Mouse (Mus musculus) liver, embryonic 11.5 days (tissue): ENCODE results near the gene Pbp2. TPM values are rescaled to one million over a fixed set of nuclear protein-coding genes. Genes with fewer than 3 reads are reported as not detected.

Source experiments
- ATAC-seq: fragments of 200-750 bp; cut with Nextera tagmentation; replicated peaks from 2 replicates; pipeline ENCODE4 v1.8.0; 2017; ENCODE audit warnings: moderate number of reproducible peaks, mild to moderate bottlenecking, moderate TSS enrichment, moderate library complexity; ENCODE audit not compliant: low FRiP score
- DNase-seq: peaks from one replicate; pipeline ENCODE4 v3.0.0-alpha.2; 2017; ENCODE audit warnings: low spot score
- H3K27ac ChIP-seq: fragments of 300-500 bp; sonication (generic); 2 replicates; pipeline ENCODE4 v1.5.1; 2014; ENCODE audit warnings: mild to moderate bottlenecking, low read depth, low read length, control low read depth
- H3K27me3 ChIP-seq: fragments of 300-500 bp; sonication (generic); replicated peaks from 2 replicates; pipeline ENCODE4 v1.6.1; 2014; ENCODE audit warnings: low read length, mixed read lengths; ENCODE audit not compliant: control insufficient read depth, insufficient read depth
- H3K36me3 ChIP-seq: fragments of 300-500 bp; sonication (generic); 2 replicates; pipeline ENCODE4 v1.6.1; 2014; ENCODE audit warnings: mild to moderate bottlenecking, low read length, moderate library complexity, mixed read lengths; ENCODE audit not compliant: control insufficient read depth, insufficient read depth
- H3K4me1 ChIP-seq: fragments of 300-500 bp; sonication (generic); replicated peaks from 2 replicates; pipeline ENCODE4 v1.6.1; 2014; ENCODE audit warnings: low read length, mixed read lengths; ENCODE audit not compliant: control insufficient read depth, insufficient read depth
- H3K4me2 ChIP-seq: fragments of 300-500 bp; sonication (generic); 2 replicates; pipeline ENCODE4 v1.6.1; 2014; ENCODE audit warnings: mild to moderate bottlenecking, control low read depth, moderate library complexity
- H3K4me3 ChIP-seq: fragments of 300-500 bp; sonication (generic); 2 replicates; pipeline ENCODE4 v1.5.1; 2014; ENCODE audit warnings: low read depth, low read length, control low read depth
- H3K9ac ChIP-seq: fragments of 300-500 bp; sonication (generic); 2 replicates; pipeline ENCODE4 v1.6.1; 2014; ENCODE audit warnings: low read depth, low read length, control low read depth
- H3K9me3 ChIP-seq: fragments of 300-500 bp; sonication (generic); 2 replicates; pipeline ENCODE4 v1.6.1; 2016; ENCODE audit warnings: low read length, inconsistent platforms, mixed read lengths; ENCODE audit not compliant: control insufficient read depth
- WGBS: fragments of 180-500 bp; shearing (Covaris S2); extraction: QIAGEN DNeasy Blood & Tissue Kit; methylation state at CpG from one replicate; pipeline ENCODE4 v1.1.7; 2014; 5-methylcytosine and 5-hydroxymethylcytosine counted together
- polyA plus RNA-seq: library from polyadenylated mRNA; unstranded; fragments of >200 nt; fragmentation: Nextera tagmentation; extraction: Ambion mirVana; gene quantifications from 2 replicates; pipeline ENCODE4 v1.2.1, GENCODE M21; 2014

The Pbp2 gene
- polyA plus RNA-seq, 1 experiment from 2014 or later = not detected

GRCm38 (mm10) chr6:135273066-135273465 lies 37.1 kb downstream of the Pbp2 start:
- no peak overlapping the region for H3K4me3 ChIP-seq
- no peaks in the 10 kb centered on the region for H3K9me3 ChIP-seq
- DNase-seq (no peak), ATAC-seq (no peak)
- H3K27me3 ChIP-seq = no peaks in the 10 kb centered on the region
- H3K4me2 ChIP-seq = no peak overlapping the region
- no peak overlapping the region for H3K9ac ChIP-seq
- WGBS = 79% methylated on average over 6 of the region's 6 CpGs
- no peak overlapping the region for H3K27ac ChIP-seq
- no peaks in the 10 kb centered on the region for H3K36me3 ChIP-seq
- peaks cover 4% of the 10 kb centered on the region; the same call in 1 of the 2 replicates for H3K4me1 ChIP-seq

DNA sequence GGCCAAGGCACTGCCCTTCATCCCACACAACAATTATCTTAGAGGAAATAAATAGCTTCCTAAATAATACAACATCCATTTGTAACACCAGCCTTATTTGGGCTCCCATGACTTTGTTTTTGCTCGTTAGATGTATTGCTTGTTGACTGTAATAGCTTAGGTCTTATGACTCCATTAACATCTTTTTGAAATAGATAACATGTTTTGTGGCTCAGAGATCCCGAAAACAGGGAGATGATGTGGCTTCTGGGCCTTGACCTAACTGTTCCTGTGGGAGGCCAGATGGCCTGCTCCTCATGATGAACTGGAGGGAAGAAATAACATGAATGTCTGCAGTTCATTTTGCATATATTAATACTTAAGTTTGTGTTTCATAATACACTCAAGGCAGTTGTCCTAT lies 38.4 kb downstream of the Pbp2 start:
- DNase-seq (no peak), ATAC-seq (no peak)
- Histone ChIP-seq H3K36me3 (no peaks in the 10 kb centered on the region), H3K9ac (no peak overlapping the region), H3K27me3 (no peaks in the 10 kb centered on the region), H3K4me2 (no peak overlapping the region), H3K4me3 (no peak overlapping the region), H3K27ac (no peak overlapping the region), H3K9me3 (no peaks in the 10 kb centered on the region), H3K4me1 (peaks cover 4% of the 10 kb centered on the region; the same call in 1 of the 2 replicates)
- WGBS = 60% methylated on average over 2 of the region's 2 CpGs

DNA sequence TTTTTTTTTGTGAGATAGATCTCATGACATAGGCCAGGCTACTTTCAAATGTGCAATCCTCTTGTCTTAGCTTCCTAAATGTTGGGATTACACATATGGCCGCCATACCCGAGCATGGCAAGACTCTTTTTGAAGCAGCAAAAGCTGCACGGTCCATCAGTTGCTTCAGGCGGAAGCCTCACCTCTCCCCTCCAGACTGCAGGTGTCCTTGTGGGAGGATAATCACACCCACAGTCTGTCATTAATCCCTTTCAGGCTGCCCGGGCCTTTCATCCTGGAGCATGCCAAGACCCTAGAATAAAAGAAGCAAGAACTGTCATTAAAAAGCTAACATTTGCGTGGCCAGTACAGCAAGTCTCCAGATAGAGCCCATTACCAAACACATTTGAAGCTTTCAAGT lies 40.6 kb downstream of the Pbp2 start:
- no peaks in the 10 kb centered on the region for H3K36me3 ChIP-seq
- 68% methylated on average over 6 of the region's 6 CpGs for WGBS
- H3K4me3 ChIP-seq = no peak overlapping the region
- H3K9ac ChIP-seq = no peak overlapping the region
- no peaks in the 10 kb centered on the region for H3K9me3 ChIP-seq
- no peak overlapping the region for H3K27ac ChIP-seq
- no peak overlapping the region for H3K4me2 ChIP-seq
- no peak for ATAC-seq
- no peaks in the 10 kb centered on the region for H3K27me3 ChIP-seq
- DNase-seq = no peak
- peaks cover 4% of the 10 kb centered on the region; the same call in 1 of the 2 replicates for H3K4me1 ChIP-seq

GRCm38 (mm10) chr6:135268392-135268791 lies 41.8 kb downstream of the Pbp2 start:
- Histone ChIP-seq H3K27me3 (no peaks in the 10 kb centered on the region), H3K27ac (no peak overlapping the region), H3K9ac (no peak overlapping the region), H3K9me3 (no peaks in the 10 kb centered on the region), H3K4me3 (no peak overlapping the region), H3K4me2 (no peak overlapping the region), H3K36me3 (no peaks in the 10 kb centered on the region), H3K4me1 (peaks cover 4% of the 10 kb centered on the region; the same call in 1 of the 2 replicates)
- ATAC-seq = no peak
- no peak for DNase-seq

DNA sequence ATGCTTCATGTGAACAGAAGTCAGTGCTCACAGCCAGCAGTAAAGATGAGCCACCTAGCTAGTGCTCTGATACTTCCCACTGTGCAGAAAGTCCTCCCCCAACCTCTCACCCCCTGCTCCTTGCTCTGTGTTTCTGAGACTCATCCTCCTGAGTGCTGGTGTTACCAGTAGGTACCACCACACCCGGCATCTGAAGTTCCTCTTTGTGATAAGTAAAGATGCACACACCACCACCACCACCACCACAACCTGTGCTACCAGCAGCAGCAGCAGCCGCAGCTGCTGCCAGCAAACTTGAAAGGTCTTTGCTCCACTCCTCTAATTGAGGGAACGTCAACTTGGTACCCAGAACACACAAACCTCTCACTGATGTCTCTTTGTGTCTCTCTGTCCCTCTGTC lies 43.0 kb downstream of the Pbp2 start:
- no peak overlapping the region for H3K27ac ChIP-seq
- DNase-seq = no peak
- peaks cover 4% of the 10 kb centered on the region; the same call in 1 of the 2 replicates for H3K4me1 ChIP-seq
- H3K9ac ChIP-seq = no peak overlapping the region
- H3K4me2 ChIP-seq = no peak overlapping the region
- no peaks in the 10 kb centered on the region for H3K9me3 ChIP-seq
- no peak for ATAC-seq
- H3K36me3 ChIP-seq = no peaks in the 10 kb centered on the region
- WGBS = 54% methylated on average over 3 of the region's 3 CpGs
- H3K4me3 ChIP-seq = no peak overlapping the region
- no peaks in the 10 kb centered on the region for H3K27me3 ChIP-seq

DNA sequence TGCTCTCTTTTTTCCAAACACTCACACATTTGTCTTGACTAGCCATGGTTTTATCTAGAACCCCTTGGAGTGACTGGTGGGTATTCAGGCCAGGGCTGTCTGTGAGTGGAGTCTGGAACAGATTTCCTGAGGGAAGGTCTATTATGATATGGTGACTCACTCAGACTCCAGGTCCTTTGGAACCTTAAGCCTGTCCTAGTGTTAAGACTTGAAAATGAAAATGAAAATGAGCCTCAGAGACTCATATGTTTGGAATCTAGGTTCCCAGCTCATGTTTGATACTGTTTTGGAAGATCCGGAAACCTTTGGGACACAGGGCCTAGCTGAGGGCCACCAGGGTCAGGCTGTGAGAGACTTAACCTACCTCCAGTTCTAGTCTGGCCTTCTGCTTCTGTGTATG lies 44.1 kb downstream of the Pbp2 start:
- no peak overlapping the region for H3K4me2 ChIP-seq
- no peaks in the 10 kb centered on the region for H3K27me3 ChIP-seq
- 92% methylated on average over 1 of the region's 1 CpGs for WGBS
- H3K9me3 ChIP-seq = no peaks in the 10 kb centered on the region
- H3K9ac ChIP-seq = no peak overlapping the region
- H3K4me3 ChIP-seq = no peak overlapping the region
- no peak for DNase-seq
- no peak overlapping the region for H3K27ac ChIP-seq
- H3K36me3 ChIP-seq = no peaks in the 10 kb centered on the region
- H3K4me1 ChIP-seq = peaks cover 4% of the 10 kb centered on the region; the same call in 1 of the 2 replicates
- no peak for ATAC-seq

GRCm38 (mm10) chr6:135264136-135264535 lies 46.1 kb downstream of the Pbp2 start:
- DNase-seq = no peak
- H3K4me1 ChIP-seq = peaks cover 4% of the 10 kb centered on the region; the same call in 1 of the 2 replicates
- H3K36me3 ChIP-seq = no peaks in the 10 kb centered on the region
- no peak overlapping the region for H3K4me2 ChIP-seq
- H3K9me3 ChIP-seq = no peaks in the 10 kb centered on the region
- no peaks in the 10 kb centered on the region for H3K27me3 ChIP-seq
- no peak overlapping the region for H3K9ac ChIP-seq
- 92% methylated on average over 6 of the region's 6 CpGs for WGBS
- no peak overlapping the region for H3K27ac ChIP-seq
- no peak for ATAC-seq
- H3K4me3 ChIP-seq = no peak overlapping the region

DNA sequence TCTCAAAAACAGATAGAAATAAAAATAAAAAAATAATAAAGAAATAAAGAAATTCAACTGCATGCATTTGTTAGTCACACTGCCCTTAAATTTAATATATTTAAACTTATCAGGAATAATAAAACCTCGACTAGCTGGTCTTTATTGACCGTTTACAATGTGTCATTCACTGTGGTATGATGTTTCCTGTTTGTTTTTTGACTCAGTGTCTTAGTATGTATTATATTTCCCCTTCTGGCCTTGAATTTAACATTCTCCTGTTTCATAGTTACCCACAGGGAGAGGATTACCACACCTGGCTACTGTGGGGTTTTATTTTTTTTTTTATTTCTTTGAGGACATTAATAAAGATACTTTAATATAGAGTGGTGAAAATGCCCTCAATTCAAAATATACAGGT lies 47.6 kb downstream of the Pbp2 start:
- DNase-seq = no peak
- H3K4me3 ChIP-seq = no peak overlapping the region
- no peaks in the 10 kb centered on the region for H3K4me1 ChIP-seq
- 65% methylated on average over 2 of the region's 2 CpGs for WGBS
- H3K9me3 ChIP-seq = no peaks in the 10 kb centered on the region
- no peak for ATAC-seq
- no peaks in the 10 kb centered on the region for H3K27me3 ChIP-seq
- H3K9ac ChIP-seq = no peak overlapping the region
- H3K27ac ChIP-seq = no peak overlapping the region
- no peak overlapping the region for H3K4me2 ChIP-seq
- no peaks in the 10 kb centered on the region for H3K36me3 ChIP-seq

- 74% methylated on average over 9 of the region's 9 CpGs for WGBS
- no peak for ATAC-seq
Measured at GRCm38 (mm10) chr6:135261124-135261523, 49.1 kb downstream of the Pbp2 start.

More at GRCm38 (mm10) chr6:135261124-135261523, 49.1 kb downstream of the Pbp2 start:
- Histone ChIP-seq H3K36me3 (no peaks in the 10 kb centered on the region), H3K9ac (no peak overlapping the region), H3K4me1 (no peaks in the 10 kb centered on the region), H3K4me2 (no peak overlapping the region), H3K27me3 (no peaks in the 10 kb centered on the region), H3K27ac (no peak overlapping the region), H3K4me3 (no peak overlapping the region), H3K9me3 (no peaks in the 10 kb centered on the region)
- DNase-seq = no peak
